Mouse (Mus musculus): ENCODE data around the gene Fam89b. TPM values are rescaled to one million over a fixed set of nuclear protein-coding genes. Genes with fewer than 3 reads are reported as not detected.

Fam89b gene
- total RNA-seq (2021) (10 to 100 TPM; 58.1 to 68.4 TPM), polyA plus RNA-seq (2012; rRNA removed) (443 and 466 TPM in 2 replicates)
- long read RNA-seq, transcript Fam89b-201 (2 exons, 1,197 nt): major isoform, 38 of 45 reads
- long read RNA-seq, transcript Fam89b-202 (2 exons, 1,189 nt): minor isoform, 5 of 45 reads
- long read RNA-seq, partial matches to known transcripts: 0 of 45 reads
- long read RNA-seq, other reads (novel, unspliced or antisense): 0 of 45 reads

GRCm38 (mm10) chr19:5729444-5729815 lies at the start of gene Fam89b:
Fam89b (minus strand) TSS chr19:5729653.
- DNase-seq: peak; percentile 94

DNA sequence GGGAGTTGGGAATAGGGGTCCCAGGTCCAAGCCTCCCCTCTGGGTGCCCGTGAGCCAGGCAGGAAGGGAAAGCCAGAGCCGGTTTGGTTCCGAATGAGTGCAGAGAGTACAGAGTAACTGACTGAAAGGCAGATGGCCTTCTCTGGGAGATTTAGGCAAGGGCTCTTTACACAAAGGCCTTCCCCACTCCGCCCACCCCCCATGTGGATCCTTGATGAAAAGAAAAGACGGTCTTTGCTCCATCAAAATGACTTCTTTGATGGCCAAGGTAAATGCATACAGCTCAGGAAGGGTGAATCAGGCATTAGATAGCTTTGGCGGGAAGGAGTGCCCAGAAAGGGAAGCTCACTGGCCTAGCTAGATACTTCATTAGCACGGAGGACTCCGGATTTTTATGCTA lies 48.9 kb upstream of the Fam89b start:
- no peak for DNase-seq

DNA sequence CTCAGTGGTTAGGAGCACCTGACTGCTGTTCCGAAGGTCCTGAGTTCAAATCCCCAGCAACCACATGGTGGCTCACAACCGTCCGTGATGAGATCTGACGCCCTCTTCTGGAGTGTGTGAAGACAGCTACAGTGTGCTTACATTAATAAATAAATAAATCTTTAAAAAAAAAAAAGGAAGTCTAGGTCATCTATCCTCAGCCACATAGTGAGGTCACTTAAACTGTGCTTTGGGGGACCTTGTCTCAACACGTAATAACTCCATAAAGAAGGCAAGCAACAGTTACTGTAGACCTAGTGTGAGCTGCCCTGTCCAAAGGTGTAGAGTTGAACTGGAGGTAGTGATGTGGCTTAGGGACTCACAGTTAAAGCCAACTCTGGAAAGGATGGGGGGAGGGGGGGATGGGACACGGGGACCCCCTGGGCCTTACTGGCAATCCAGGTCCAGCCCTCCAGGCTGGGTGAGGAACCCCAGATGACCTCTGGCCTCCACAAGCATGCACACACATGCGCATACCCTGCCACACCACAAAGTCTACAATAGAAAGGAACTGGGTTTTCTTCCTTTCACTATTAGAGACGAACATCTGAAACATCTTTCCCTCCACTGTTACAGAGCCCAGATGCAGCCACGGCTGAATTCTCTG lies 48.1 kb upstream of the Fam89b start:
- no peak for DNase-seq

GRCm38 (mm10) chr19:5770925-5771860 lies 41.7 kb upstream of the Fam89b start, which contains the start of gene Scyl1:
Scyl1 (minus strand) TSS chr19:5771419.
- DNase-seq: peak; percentile 99

DNA sequence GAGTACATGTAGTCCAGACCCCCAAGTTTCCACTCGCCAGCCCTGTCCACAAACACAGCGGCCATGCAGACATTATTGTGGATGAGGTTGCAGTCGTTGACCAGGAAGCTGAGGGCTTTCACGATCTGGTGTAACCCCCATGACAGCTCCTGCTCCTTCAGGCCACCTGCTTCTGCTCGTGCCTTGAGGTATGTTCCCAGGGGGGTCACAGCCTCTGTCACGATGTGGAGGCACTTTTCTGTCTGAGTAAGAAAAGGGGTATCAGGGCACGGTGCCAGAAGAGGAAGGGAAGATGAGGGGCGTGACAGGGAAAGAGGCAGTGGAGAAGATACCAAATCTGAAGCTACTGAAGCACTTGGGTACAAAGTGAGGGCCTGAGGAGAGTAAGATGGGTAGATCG lies 40.9 kb upstream of the Fam89b start:
- DNase-seq: no peak

DNA sequence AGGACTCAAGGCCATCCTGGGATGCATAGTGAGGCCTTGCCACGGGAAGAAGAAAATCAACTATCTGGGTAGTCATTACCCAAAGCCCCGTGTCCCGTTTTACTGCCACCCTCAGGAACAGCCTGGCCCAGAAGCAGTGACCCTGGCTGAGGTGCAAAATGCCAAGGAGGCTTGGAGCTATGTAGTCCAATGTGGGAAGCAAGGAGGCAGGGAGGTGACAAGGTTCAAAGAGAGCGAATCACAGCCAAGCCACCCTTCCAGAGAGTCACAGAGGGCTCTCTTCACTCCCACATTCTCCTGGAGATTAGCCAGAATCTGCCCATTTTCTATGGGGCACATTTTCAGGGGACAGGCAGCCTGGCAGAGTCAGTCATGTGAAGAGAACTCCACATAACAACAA lies 37.8 kb upstream of the Fam89b start:
- no peak for DNase-seq

GRCm38 (mm10) chr19:5763163-5763562 lies 33.7 kb upstream of the Fam89b start:
- peak; percentile 54 for DNase-seq

- no peak for DNase-seq
These were observed 29.5 kb upstream of the Fam89b start for GRCm38 (mm10) chr19:5758878-5759403.

DNA sequence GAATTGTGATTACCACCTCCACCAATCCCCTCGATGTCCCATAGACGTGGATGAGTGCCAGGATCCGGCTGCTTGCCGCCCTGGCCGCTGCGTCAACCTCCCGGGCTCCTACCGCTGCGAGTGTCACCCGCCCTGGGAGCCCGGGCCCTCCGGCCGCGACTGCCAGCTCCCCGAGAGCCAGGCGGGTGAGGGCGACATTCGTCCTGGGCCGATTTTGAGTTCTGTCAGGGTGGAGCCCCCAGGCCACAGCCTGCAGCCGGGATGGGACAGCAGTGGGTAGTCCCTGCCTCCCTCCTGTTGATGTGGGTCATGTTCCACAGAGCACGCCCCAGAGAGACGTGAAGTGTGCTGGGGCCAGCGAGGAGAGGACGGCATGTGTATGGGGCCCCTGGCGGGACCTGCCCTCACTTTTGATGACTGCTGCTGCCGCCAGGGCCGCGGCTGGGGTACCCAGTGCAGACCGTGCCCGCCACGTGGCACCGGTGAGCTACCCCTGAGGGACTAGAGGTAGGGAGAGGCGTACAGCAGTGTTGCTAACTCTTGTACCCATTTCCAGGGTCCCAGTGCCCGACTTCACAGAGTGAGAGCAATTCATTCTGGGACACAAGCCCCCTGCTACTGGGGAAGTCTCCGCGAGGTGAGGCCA lies 27.7 kb upstream of the Fam89b start:
- DNase-seq: no peak

- no peak for DNase-seq
These were observed 27.0 kb upstream of the Fam89b start for GRCm38 (mm10) chr19:5756321-5756985.

GRCm38 (mm10) chr19:5751742-5752141 lies 22.3 kb upstream of the Fam89b start:
- peak; percentile 75 for DNase-seq

- no peak for DNase-seq
These were observed 21.5 kb upstream of the Fam89b start for GRCm38 (mm10) chr19:5750951-5751350.

- DNase-seq: peak; percentile 88
These were observed 20.0 kb upstream of the Fam89b start for GRCm38 (mm10) chr19:5749476-5749875.

DNA sequence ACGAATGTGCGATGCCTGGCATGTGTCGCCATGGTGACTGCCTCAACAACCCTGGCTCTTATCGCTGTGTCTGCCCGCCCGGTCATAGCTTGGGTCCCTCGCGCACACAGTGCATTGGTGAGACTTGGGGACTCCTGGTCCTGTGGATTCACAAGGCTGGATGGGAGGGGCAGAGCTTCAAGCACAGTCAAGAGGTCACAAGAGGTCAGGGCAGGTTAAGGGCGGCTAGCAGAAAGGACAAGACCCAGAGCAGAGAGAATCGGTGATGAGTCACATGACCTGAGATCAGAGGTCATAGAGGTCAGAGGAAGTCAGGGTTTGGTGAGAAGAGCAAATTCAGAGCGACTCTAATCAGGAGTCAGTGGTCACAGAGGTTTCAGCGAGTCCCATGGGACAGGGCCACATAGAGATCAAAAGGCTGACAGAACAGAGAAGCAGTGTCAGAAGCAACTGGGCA lies 17.5 kb upstream of the Fam89b start:
- no peak for DNase-seq

DNA sequence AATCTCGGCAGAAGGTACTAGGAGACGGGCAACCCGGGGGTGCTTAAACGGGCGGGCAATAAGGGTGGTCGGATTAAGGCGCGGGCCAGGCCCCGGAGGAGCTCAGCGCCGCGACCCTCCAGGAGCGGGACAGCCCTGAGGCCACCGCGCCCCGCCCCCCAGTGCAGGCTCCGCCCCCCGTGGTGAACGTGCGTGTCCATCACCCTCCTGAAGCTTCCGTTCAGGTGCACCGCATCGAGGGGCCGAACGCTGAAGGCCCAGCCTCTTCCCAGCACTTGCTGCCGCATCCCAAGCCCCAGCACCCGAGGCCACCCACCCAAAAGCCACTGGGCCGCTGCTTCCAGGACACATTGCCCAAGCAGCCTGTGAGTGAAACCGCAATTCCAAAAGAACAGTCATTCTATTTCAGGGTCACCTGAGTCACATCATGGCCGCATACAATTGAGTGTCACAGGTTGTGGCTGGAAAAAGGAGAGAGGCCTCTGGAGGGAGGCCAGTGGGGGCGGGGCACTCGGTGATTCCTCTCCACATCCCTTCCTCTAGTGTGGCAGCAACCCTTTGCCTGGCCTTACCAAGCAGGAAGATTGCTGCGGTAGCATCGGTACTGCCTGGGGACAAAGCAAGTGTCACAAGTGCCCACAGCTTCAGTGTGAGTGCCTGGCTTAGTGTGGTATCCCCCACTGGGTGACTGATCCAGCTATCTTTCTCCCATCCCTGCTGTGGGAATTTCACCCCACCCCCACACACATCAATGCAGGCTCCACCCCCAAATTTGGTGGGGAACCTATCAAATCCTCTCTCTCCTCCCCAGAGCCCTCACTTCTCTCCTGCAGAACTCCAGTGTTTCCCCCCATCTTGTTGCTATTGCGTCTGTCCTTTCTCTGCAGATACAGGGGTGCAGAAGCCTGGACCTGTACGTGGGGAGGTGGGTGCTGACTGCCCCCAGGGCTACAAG lies 16.6 kb upstream of the Fam89b start:
- DNase-seq: peak; percentile 88

- DNase-seq: peak; percentile 82
These were observed 14.1 kb upstream of the Fam89b start for GRCm38 (mm10) chr19:5743576-5743975.

DNA sequence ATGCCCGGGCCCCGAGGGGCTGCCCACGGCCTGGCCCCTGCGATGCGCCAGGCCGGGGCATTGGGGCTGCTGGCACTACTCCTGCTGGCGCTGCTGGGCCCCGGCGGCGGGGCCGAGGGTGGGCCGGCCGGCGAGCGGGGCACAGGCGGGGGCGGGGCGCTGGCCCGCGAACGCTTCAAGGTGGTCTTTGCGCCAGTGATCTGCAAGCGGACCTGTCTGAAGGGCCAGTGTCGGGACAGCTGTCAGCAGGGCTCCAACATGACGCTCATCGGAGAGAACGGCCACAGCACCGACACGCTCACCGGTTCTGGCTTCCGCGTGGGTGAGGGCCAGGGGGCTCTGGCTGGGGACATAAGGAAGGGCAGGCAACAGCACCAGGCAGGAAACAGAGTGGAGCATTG lies 12.8 kb upstream of the Fam89b start:
- DNase-seq: peak; percentile 74

DNA sequence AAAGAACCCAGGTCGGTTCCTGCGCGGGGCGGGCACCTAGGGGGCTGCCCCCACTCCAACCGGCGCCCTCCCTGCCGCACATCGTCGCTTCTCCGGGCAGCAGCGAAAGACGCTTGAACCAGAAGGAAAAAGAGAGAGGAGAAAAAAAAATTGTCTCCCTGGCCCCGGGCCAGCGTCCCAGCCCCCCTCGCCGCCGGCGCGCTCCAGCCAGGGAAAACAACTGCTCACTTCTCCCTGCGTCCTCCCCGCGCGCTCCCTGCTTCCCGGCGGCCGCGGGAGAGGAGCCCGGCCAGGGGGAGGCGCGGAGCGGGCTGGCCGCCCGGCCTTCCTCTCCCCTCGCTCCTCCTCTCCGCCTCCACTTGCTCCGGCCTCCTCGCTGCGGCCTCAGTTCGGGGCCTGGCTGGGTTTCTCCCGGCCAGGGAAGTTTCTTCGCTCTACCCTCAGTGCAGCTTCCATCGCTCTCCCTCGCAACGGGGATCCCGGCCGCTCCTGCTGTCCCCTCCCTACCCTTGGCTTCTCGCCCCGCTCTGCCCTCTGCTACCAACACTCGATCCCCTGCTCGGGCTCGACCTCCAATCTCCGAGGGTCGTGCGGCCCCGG lies 12.3 kb upstream of the Fam89b start:
- DNase-seq: peak; percentile 90

Data from adrenal gland, adult 2 months (tissue).